Comparison of ENCODE assay signal across 22 mouse cellular contexts in the genomic region with DNA sequence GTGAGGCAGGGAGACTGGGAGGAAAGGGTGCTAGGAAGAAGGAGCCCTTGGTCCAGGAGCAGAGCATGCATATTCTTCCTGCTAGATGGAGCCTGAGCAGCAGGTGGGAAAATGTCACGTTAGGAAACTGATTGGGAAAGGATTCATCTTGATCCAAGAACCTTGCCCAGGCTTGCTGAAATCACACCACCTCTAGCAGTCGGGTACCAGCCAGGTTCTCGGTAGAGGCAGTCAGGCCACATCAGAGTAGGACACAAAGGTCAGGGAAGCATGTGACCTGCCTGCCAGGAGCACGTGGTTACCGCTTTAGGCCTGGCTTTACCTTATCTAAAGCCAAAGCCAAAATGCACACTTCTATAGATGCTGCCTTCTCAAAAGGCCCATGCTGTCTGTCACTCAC. TPM values are rescaled to one million over a fixed set of nuclear protein-coding genes. Genes with fewer than 3 reads are reported as not detected.
DNase-seq lines count a peak whose midpoint lies in the region; ATAC-seq and TF ChIP-seq lines count a peak whose summit lies in the region.
"Had no signal": no experiment of that assay in that cellular context is flagged by ENCODE, and none has a peak within 500 bp of the region (broad histone marks: within the 10 kb centered on the region; RNA-seq: fewer than 3 reads in every experiment).

No protein-coding gene starts in this region.

- intact Hi-C loops in gastrocnemius, adult 2 months (cut with DNase I) = no loop called here

- no peak overlapping the region for H3K4me3 ChIP-seq in heart, embryonic 11.5 days (ENCODE audit: low read depth, low read length)
- no peak overlapping the region for H3K4me3 ChIP-seq in ES-Bruce4 (ENCODE audit: low read depth, low read length)
- H3K4me3 ChIP-seq in gastrocnemius, adult 2 months = no peak overlapping the region
- H3K4me3 ChIP-seq: embryonic facial prominence, embryonic 10.5 days; embryonic facial prominence, embryonic 12.5 days; forebrain, embryonic 10.5 days; forebrain, embryonic 12.5 days had no signal

- peak; percentile 53; the same call in 1 of the 2 replicates for TF ChIP-seq EP300 in ES-Bruce4 (IDR thresholded peaks at IDR 0.05; ENCODE audit: insufficient read depth, low read depth, low read length)

- WGBS in heart, embryonic 11.5 days (ENCODE audit: insufficient replicate concordance) = 60% methylated on average over 5 of the region's 5 CpGs

- no peaks in the 10 kb centered on the region for H3K36me3 ChIP-seq in heart, embryonic 11.5 days (ENCODE audit: control insufficient read depth, insufficient read depth, low read length)
- no peaks in the 10 kb centered on the region for H3K36me3 ChIP-seq in ES-Bruce4 (ENCODE audit: control insufficient read depth, insufficient read depth, low read length, poor library complexity, severe bottlenecking)
- H3K36me3 ChIP-seq: embryonic facial prominence, embryonic 10.5 days; embryonic facial prominence, embryonic 12.5 days; forebrain, embryonic 10.5 days; forebrain, embryonic 12.5 days; G1E had no signal

- H3K9me3 ChIP-seq in heart, embryonic 11.5 days (replicated peaks; ENCODE audit: control insufficient read depth, low read length) = no peaks in the 10 kb centered on the region
- H3K9me3 ChIP-seq in ES-Bruce4 (replicated peaks; ENCODE audit: control insufficient read depth, insufficient read depth, low read length, poor library complexity, severe bottlenecking) = no peaks in the 10 kb centered on the region
- H3K9me3 ChIP-seq: embryonic facial prominence, embryonic 10.5 days; embryonic facial prominence, embryonic 12.5 days; forebrain, embryonic 10.5 days; forebrain, embryonic 12.5 days; G1E had no signal

- no peak overlapping the region for H3K9ac ChIP-seq in heart, embryonic 11.5 days (ENCODE audit: low read depth, low read length)
- no peak overlapping the region for H3K9ac ChIP-seq in ES-Bruce4 (ENCODE audit: low read depth, poor library complexity, severe bottlenecking)
- H3K9ac ChIP-seq: embryonic facial prominence, embryonic 12.5 days; forebrain, embryonic 12.5 days had no signal

- no peaks in the 10 kb centered on the region for H3K27me3 ChIP-seq in heart, embryonic 11.5 days (ENCODE audit: control insufficient read depth, insufficient read depth, low read length)
- H3K27me3 ChIP-seq in ES-Bruce4 (ENCODE audit: control insufficient read depth, insufficient read depth, low read length, poor library complexity, severe bottlenecking) = no peaks in the 10 kb centered on the region
- H3K27me3 ChIP-seq: embryonic facial prominence, embryonic 12.5 days; forebrain, embryonic 12.5 days; Patski had no signal

- TF ChIP-seq POLR2A in ES-Bruce4 (IDR thresholded peaks at IDR 0.05; ENCODE audit: insufficient read depth, low read length) = no peak

- peaks cover 4% of the 10 kb centered on the region; the same call in 1 of the 2 replicates for H3K4me1 ChIP-seq in heart, embryonic 11.5 days (ENCODE audit: control insufficient read depth, insufficient read depth, low read length)
- H3K4me1 ChIP-seq in ES-Bruce4 (ENCODE audit: control insufficient read depth, insufficient read depth, low read length) = peaks cover 5% of the 10 kb centered on the region
- H3K4me1 ChIP-seq: forebrain, embryonic 10.5 days; forebrain, embryonic 12.5 days had no signal

- H3K4me2 ChIP-seq in heart, embryonic 11.5 days = no peak overlapping the region
- H3K4me2 ChIP-seq: embryonic facial prominence, embryonic 12.5 days; forebrain, embryonic 12.5 days had no signal

- H3K27ac ChIP-seq in heart, embryonic 11.5 days (ENCODE audit: low read depth, low read length) = no peak overlapping the region
- no peak overlapping the region for H3K27ac ChIP-seq in ES-Bruce4 (ENCODE audit: insufficient read depth, low read length)
- no peak overlapping the region for H3K27ac ChIP-seq in gastrocnemius, adult 2 months
- H3K27ac ChIP-seq: embryonic facial prominence, embryonic 10.5 days; embryonic facial prominence, embryonic 12.5 days; forebrain, embryonic 10.5 days; forebrain, embryonic 12.5 days had no signal

- ATAC-seq in heart, embryonic 11.5 days (replicated peaks; ENCODE audit: insufficient number of reproducible peaks, low FRiP score, low TSS enrichment) = no peak
- ATAC-seq: activated CD4-positive, CD25-positive, alpha-beta regulatory T cell, adult 4 months; forebrain, embryonic 14.5 days; forebrain, embryonic 16.5 days; Patski had no signal

- peak; percentile 48 for DNase-seq in heart, adult 11 months
- peak; percentile 90 for DNase-seq in fat pad, adult 2 months (ENCODE audit: extremely low read depth, low read depth, low spot score)
- no peak for DNase-seq in gastrocnemius, adult 2 months
- DNase-seq in right cerebral cortex, postnatal 10 days (ENCODE audit: low spot score in 2 of 2) = no peak
- DNase-seq: adrenal gland, adult 8-10 months; adrenal gland, postnatal 36 days; cerebellum, adult 11-12 months; cerebellum, adult 2 months; cerebellum, adult 9-10 months; cerebellum, postnatal 10 days; cerebellum, postnatal 25 days had no signal

- no peak for TF ChIP-seq CTCF in ES-Bruce4 (IDR thresholded peaks at IDR 0.05; ENCODE audit: low read depth, low read length)
- TF ChIP-seq CTCF in gastrocnemius, adult 2 months (IDR thresholded peaks at IDR 0.05) = no peak

RNA-seq across cellular contexts. Expression of gene Ppm1a, which starts 35.5 kb away (rescaled TPM):
- polyA plus RNA-seq in heart, embryonic 11.5 days (2014; fragmentation: Nextera tagmentation; extraction: Ambion mirVana) = 47.7 and 51.2 TPM in 2 replicates
- polyA plus RNA-seq in ES-Bruce4 (2011; ENCODE audit: insufficient read depth, insufficient read length, low read depth, missing spikeins) = 183 and 202 TPM in 2 replicates
- 100 to 1,000 TPM; 295 to 308 TPM for total RNA-seq in gastrocnemius, adult 2 months (2021)

RNA-seq across cellular contexts. Expression of gene Dhrs7, which starts 57.0 kb away (rescaled TPM):
- polyA plus RNA-seq in heart, embryonic 11.5 days (2014; fragmentation: Nextera tagmentation; extraction: Ambion mirVana) = 33.1 and 35.9 TPM in 2 replicates
- 38.0 and 42.7 TPM in 2 replicates for polyA plus RNA-seq in ES-Bruce4 (2011; ENCODE audit: insufficient read depth, insufficient read length, low read depth, missing spikeins)
- 10 to 100 TPM; 11.7 to 22.5 TPM for total RNA-seq in gastrocnemius, adult 2 months (2021)

Comparison
In these comparisons a context has a peak if more than half of its experiments do, and no peak if none do; other contexts are left out.
1. DNase-seq: peak in heart, adult 11 months (single experiment) and fat pad, adult 2 months (single experiment); none in gastrocnemius, adult 2 months (single experiment) and right cerebral cortex, postnatal 10 days (0 of 2).